Mouse (Mus musculus) neutrophil, adult 83 days (primary cell): Measurements from ENCODE around the gene 1700122O11Rik. TPM values are rescaled to one million over a fixed set of nuclear protein-coding genes. Genes with fewer than 3 reads are reported as not detected.

Source experiments
- total RNA-seq, 2 experiments: library from RNA; stranded (reverse); gene quantifications; one replicate each; pipeline ENCODE4 v1.2.4; 2023

1700122O11Rik gene
- not detected for total RNA-seq

DNA sequence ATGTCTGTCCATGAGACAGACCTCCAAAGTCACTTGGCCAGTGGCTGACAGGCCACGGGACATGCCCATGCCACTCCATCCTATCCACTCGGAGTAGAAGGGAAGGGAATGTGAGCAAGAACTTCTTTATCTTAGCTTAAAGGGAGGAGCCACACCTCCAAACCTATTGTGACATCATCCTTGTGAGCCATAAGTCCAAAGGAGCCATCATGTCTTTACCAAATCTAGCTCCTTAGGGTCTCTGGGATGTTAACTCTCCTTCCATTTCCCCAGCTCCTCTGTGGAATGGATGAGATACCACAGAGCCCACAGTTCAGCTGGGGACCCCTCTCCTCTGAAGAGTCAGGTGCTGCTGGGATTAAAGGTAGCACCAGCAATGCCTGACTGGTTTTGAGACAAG is at the start of gene 1700122O11Rik:
TSS of gene 1700122O11Rik (minus strand) at position 101 of the 400 bp plus-strand sequence.

Other genes with a start within 250 kb of the 1700122O11Rik start
- under 1 TPM in 1 of 2 experiments, not detected in 1; 0.64 TPM for gene Mdfi, start 203.6 kb downstream of the 1700122O11Rik start, total RNA-seq
- gene Foxp4, start 113.6 kb downstream of the 1700122O11Rik start, total RNA-seq, result 10 to 100 TPM; 10.3 to 10.6 TPM
- gene 1700067P10Rik, start 51.0 kb upstream of the 1700122O11Rik start, total RNA-seq, result not detected
- 10 to 100 TPM; 59.4 to 64.5 TPM for gene 9830107B12Rik, start 108.0 kb upstream of the 1700122O11Rik start, total RNA-seq
- gene A530064D06Rik, start 129.0 kb upstream of the 1700122O11Rik start, total RNA-seq, result 10 to 100 TPM; 72.0 to 73.9 TPM
- gene Trem1, start 194.5 kb upstream of the 1700122O11Rik start, total RNA-seq, result 100 to 1,000 TPM; 431 to 451 TPM
- 100 to 1,000 TPM; 335 TPM for gene Trem3, start 209.5 kb upstream of the 1700122O11Rik start, total RNA-seq
- gene Treml4, start 226.0 kb upstream of the 1700122O11Rik start, total RNA-seq, result 10 to 100 TPM; 25.6 to 30.3 TPM